Mouse (Mus musculus): Measurements from ENCODE around the gene Nfrkb. TPM values are rescaled to one million over a fixed set of nuclear protein-coding genes. Genes with fewer than 3 reads are reported as not detected.

Gene Nfrkb
- total and polyA plus RNA-seq, 3 experiments, result 15.5 to 22.0 (median 15.6) TPM

DNA sequence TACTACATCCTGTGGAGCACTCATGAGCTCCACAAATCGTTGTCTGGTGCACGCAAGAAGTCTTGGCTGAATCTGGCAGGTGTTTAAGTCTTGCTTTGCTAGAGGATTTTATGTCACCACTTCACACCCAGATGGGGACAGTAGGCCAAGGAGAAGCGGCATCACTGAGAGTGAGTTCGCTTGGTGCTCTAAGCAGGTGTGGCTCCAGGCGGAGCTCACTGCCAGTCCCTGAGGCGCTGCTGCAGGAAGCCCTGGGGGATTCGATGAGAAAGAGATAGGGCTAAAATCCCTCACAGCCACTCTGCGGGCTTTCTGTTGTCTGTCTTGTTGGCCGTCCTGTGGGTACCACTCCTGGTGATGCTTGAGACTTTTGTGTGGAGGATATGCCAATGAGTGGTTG, 44.0 kb downstream of the Nfrkb start:
- Histone ChIP-seq H3K27me3 (replicated peaks) (no peaks in the 10 kb centered on the region), H3K79me2 (replicated peaks; ENCODE audit: control insufficient read depth, extremely low read depth, insufficient read depth, poor library complexity, severe bottlenecking) (no peaks in the 10 kb centered on the region), H3K36me3 (replicated peaks in 1 of 2; ENCODE audit: control insufficient read depth in 1 of 2, insufficient read depth in 1 of 2, low read length in 1 of 2) (peaks cover 0 to 4% of the 10 kb centered on the region in 2 experiments), H3K9me3 (replicated peaks; ENCODE audit: low read length) (no peaks in the 10 kb centered on the region), H3K9ac (ENCODE audit: insufficient read depth, low read depth) (no peak overlapping the region), H3K4me1 (ENCODE audit: control insufficient read depth in 1 of 2, insufficient read depth in 2 of 2) (peaks cover 0 to 2% of the 10 kb centered on the region in 2 experiments; a peak in 1 of 4 replicates), H3K4me2 (ENCODE audit: insufficient read depth, low read depth, poor library complexity, severe bottlenecking) (no peak overlapping the region), H3K27ac (ENCODE audit: insufficient read depth, low read depth) (no peak overlapping the region), H3K4me3 (replicated peaks in 1 of 3; ENCODE audit: low read depth in 2 of 3, low read length in 2 of 3, poor library complexity in 1 of 3) (no peak overlapping the region)
- DNase-seq (ENCODE audit: extremely low read depth), result no peak
- TF ChIP-seq CHD2 (IDR thresholded peaks at IDR 0.05; ENCODE audit: low read length) (no peak), MAX (IDR thresholded peaks at IDR 0.05; ENCODE audit: low read length) (no peak)
- dilution Hi-C loops (cut with MboI; ENCODE audit: extremely low pct_ligation_motif_present, extremely low pct_unique_long_range_greater_than_20kb, low sequenced_read_pairs), result no loop called here
- in situ Hi-C loops (cut with MboI; ENCODE audit: low pct_ligation_motif_present, low pct_unique_long_range_greater_than_20kb, low sequenced_read_pairs), result no loop called here

DNA sequence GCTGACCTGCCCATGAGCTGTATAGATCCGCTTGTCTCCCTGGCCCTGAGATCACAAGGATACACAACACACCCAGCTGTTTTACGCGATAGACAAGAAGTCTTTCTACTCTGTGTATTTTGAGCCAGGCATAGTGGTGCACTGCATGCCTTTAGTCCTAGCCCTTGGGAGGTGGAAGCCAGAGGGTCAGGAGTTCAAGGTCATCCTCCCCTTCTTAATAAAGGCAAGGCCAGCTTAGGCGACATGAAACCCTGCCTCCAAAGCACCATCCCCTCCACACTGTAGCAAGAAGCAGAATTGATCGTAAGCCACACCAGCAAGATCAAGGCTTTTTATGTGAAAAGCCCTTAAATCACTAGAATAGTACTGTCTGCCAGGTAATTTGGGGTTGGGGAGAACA, 45.8 kb downstream of the Nfrkb start:
- in situ Hi-C loops (cut with MboI; ENCODE audit: low pct_ligation_motif_present, low pct_unique_long_range_greater_than_20kb, low sequenced_read_pairs), result no loop called here
- Histone ChIP-seq H3K27me3 (replicated peaks) (no peaks in the 10 kb centered on the region), H3K9me3 (replicated peaks; ENCODE audit: low read length) (no peaks in the 10 kb centered on the region)

DNA sequence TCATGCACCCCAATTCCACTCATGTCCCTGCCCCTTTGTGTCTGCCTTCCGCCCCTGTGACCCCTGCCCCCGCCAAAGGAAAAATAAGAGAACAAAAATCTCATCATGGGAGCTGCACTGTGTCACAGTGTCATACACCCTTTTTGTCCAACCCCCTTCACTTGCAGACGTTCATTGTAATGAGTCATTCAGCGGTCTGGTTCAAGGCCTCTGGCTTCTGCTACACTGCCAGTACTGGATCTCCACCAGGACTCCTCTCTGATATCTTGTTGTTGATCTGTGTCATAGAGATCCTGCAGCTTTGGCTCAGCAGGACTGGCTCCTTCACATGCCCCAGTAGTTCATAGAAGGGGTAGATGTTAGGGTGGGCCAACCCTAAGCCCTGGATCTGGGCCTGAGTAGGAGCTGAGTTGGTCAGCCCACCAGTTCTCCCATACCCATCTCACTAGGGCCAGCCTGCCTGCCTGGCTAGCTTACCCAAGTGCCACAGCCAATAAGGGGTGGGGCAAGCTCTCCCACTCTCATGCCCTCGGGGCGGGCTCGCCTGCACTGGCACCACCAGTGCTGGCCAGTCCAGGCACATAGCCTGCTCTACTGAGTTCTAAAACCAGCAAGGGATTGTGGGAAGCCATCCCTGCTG, 46.5 kb downstream of the Nfrkb start:
- in situ Hi-C loops (cut with MboI; ENCODE audit: low pct_ligation_motif_present, low pct_unique_long_range_greater_than_20kb, low sequenced_read_pairs), result no loop called here
- Histone ChIP-seq H3K27me3 (replicated peaks) (no peaks in the 10 kb centered on the region), H3K9me3 (replicated peaks; ENCODE audit: low read length) (no peaks in the 10 kb centered on the region), H3K27ac (ENCODE audit: insufficient read depth, low read depth) (no peak overlapping the region), H3K36me3 (replicated peaks in 1 of 2; ENCODE audit: control insufficient read depth in 1 of 2, insufficient read depth in 1 of 2, low read length in 1 of 2) (no peaks in the 10 kb centered on the region), H3K4me1 (ENCODE audit: control insufficient read depth in 1 of 2, insufficient read depth in 2 of 2) (peaks cover 0 to 2% of the 10 kb centered on the region in 2 experiments; a peak in 1 of 4 replicates), H3K4me2 (ENCODE audit: insufficient read depth, low read depth, poor library complexity, severe bottlenecking) (no peak overlapping the region), H3K4me3 (replicated peaks in 1 of 3; ENCODE audit: low read depth in 2 of 3, low read length in 2 of 3, poor library complexity in 1 of 3) (no peak overlapping the region), H3K79me2 (replicated peaks; ENCODE audit: control insufficient read depth, extremely low read depth, insufficient read depth, poor library complexity, severe bottlenecking) (no peaks in the 10 kb centered on the region), H3K9ac (ENCODE audit: insufficient read depth, low read depth) (no peak overlapping the region)
- TF ChIP-seq CHD1 (IDR thresholded peaks at IDR 0.05; ENCODE audit: low read depth, low read length) (no peak), SMC3 (IDR thresholded peaks at IDR 0.05; ENCODE audit: low read depth, low read length) (no peak), IRF4 (IDR thresholded peaks at IDR 0.05; ENCODE audit: low read depth, low read length) (no peak), SIN3A (IDR thresholded peaks at IDR 0.05; ENCODE audit: low read length) (no peak), MAZ (IDR thresholded peaks at IDR 0.05; ENCODE audit: low read depth, low read length) (no peak)
- no peak for DNase-seq (ENCODE audit: extremely low read depth)
- dilution Hi-C loops (cut with MboI; ENCODE audit: extremely low pct_ligation_motif_present, extremely low pct_unique_long_range_greater_than_20kb, low sequenced_read_pairs), result no loop called here

More for the DNA sequence above, 45.8 kb downstream of the Nfrkb start:
- dilution Hi-C loops (cut with MboI; ENCODE audit: extremely low pct_ligation_motif_present, extremely low pct_unique_long_range_greater_than_20kb, low sequenced_read_pairs), result no loop called here
- H3K4me1 ChIP-seq (ENCODE audit: control insufficient read depth in 1 of 2, insufficient read depth in 2 of 2), result peaks cover 0 to 2% of the 10 kb centered on the region in 2 experiments; a peak in 1 of 4 replicates
- H3K27ac ChIP-seq (ENCODE audit: insufficient read depth, low read depth), result no peak overlapping the region
- no peak for DNase-seq (ENCODE audit: extremely low read depth)
- TF ChIP-seq TCF12 (IDR thresholded peaks at IDR 0.05; ENCODE audit: low read depth, low read length), result no peak
- TF ChIP-seq ELF1 (IDR thresholded peaks at IDR 0.05; ENCODE audit: low read depth, low read length), result no peak
- no peak for TF ChIP-seq NRF1 (IDR thresholded peaks at IDR 0.05; ENCODE audit: low read depth, low read length)
- TF ChIP-seq PAX5 (IDR thresholded peaks at IDR 0.05; ENCODE audit: low read length), result no peak
- no peak for TF ChIP-seq MAFK (IDR thresholded peaks at IDR 0.05; ENCODE audit: insufficient replicate concordance, low read length)
- no peak for TF ChIP-seq SMC3 (IDR thresholded peaks at IDR 0.05; ENCODE audit: low read depth, low read length)
- TF ChIP-seq TBP (conservative IDR thresholded peaks at IDR 0.05; ENCODE audit: low read depth, low read length), result no peak
- no peak overlapping the region for H3K4me3 ChIP-seq (replicated peaks in 1 of 3; ENCODE audit: low read depth in 2 of 3, low read length in 2 of 3, poor library complexity in 1 of 3)
- H3K4me2 ChIP-seq (ENCODE audit: insufficient read depth, low read depth, poor library complexity, severe bottlenecking), result no peak overlapping the region
- no peaks in the 10 kb centered on the region for H3K36me3 ChIP-seq (replicated peaks in 1 of 2; ENCODE audit: control insufficient read depth in 1 of 2, insufficient read depth in 1 of 2, low read length in 1 of 2)
- no peaks in the 10 kb centered on the region for H3K79me2 ChIP-seq (replicated peaks; ENCODE audit: control insufficient read depth, extremely low read depth, insufficient read depth, poor library complexity, severe bottlenecking)
- no peak overlapping the region for H3K9ac ChIP-seq (ENCODE audit: insufficient read depth, low read depth)

All from CH12.LX (cell line).